Mouse (Mus musculus): ENCODE results near the gene Nrcam. TPM values are rescaled to one million over a fixed set of nuclear protein-coding genes. Genes with fewer than 3 reads are reported as not detected.

Gene Nrcam
- total RNA-seq, 4 experiments from 2014 or later = 422 to 491 (median 453) TPM

- peak in 1 of 2 experiments; percentile 45 for DNase-seq (ENCODE audit: low spot score in 2 of 2)
Measured at GRCm38 (mm10) chr12:44430996-44431395, 102.3 kb downstream of the Nrcam start.

GRCm38 (mm10) chr12:44432727-44433126 is 104.0 kb downstream of the Nrcam start:
- DNase-seq (ENCODE audit: low spot score in 2 of 2) = no peak

DNA sequence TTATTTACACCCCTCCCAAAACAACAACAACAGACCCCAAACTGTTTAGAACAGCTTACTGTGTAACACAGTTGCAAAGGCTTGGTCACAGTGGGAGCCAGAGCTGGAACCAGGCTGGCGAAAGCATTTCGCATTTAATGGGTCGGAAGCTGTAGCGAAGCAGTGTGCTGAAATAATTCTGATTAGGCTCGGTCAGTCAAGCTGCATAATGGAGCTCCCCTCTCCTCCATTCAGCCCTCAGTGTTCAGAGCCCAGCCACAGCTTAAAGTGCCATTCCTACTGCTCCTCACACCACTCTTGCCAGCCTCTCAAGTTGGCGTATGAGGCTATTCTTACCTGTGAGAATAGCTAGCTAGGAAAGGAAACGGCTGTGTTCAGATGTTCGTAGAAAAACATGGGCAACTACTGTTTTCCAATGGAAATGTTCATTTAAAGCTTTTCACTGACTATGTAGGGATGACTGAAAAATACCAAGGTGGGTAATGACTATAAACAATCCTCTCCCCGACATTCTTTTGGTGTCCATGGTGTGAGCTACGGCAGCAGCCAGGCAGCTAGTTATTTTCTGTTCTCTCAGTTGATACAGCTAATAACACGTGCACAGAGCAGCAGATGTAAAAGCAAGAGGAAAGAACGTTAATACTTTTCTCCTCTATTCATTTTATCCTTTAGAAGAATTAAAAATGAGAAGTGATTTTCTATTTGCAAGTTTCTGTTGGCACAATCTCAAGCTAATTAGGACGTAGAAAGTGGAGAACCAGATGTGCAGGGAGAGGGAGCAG is 108.6 kb downstream of the Nrcam start:
- DNase-seq (ENCODE audit: low spot score in 2 of 2) = no peak

DNA sequence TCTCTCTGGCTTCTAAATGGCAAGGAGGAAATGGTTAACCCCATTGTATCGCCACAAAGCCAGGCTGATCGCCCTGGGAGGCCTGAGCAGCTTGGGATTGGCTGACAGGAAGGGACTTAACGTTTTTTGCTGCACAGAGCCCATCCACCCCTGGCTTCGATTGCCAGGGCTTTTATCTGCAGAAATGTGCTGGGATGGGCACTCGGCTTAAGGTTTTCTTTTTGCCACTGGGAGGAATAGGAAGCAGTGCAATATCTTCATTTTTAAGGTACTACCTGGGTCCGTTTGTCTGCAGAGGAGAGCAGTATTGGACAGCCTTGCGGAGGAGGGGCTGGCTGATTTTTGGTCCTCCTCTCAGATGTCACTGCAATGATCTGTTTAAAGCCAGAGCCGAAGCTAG is 110.2 kb downstream of the Nrcam start:
- DNase-seq (ENCODE audit: low spot score in 2 of 2) = no peak

- DNase-seq (ENCODE audit: low spot score in 2 of 2) = no peak
Measured at GRCm38 (mm10) chr12:44440230-44440629, 111.5 kb downstream of the Nrcam start.

- no peak for DNase-seq (ENCODE audit: low spot score in 2 of 2)
Measured at GRCm38 (mm10) chr12:44450930-44451329, 122.2 kb downstream of the Nrcam start.

DNA sequence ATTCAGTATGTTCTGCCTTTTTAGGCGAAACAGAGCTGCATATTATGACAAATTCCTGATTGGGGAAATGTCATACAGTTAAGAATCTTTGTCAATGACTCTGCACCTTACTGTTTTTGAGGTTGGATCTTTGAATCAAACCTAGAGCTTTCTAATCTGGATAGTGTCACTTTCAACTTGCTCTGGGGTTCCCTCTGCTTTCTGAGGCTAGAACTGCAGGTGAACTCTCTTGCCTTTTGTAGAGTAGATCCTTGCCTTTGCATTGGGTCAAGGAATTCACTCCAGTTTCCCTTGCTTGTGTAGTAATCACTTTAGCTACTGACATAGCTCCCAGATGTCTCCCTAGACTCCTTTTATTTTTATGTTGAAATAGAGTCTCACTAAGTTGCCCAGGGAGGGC is 123.1 kb downstream of the Nrcam start:
- DNase-seq (ENCODE audit: low spot score in 2 of 2) = no peak

- no peak for DNase-seq (ENCODE audit: low spot score in 2 of 2)
Measured at GRCm38 (mm10) chr12:44453791-44454190, 125.1 kb downstream of the Nrcam start.

- no peak for DNase-seq (ENCODE audit: low spot score in 2 of 2)
Measured at GRCm38 (mm10) chr12:44457961-44458360, 129.3 kb downstream of the Nrcam start.

DNA sequence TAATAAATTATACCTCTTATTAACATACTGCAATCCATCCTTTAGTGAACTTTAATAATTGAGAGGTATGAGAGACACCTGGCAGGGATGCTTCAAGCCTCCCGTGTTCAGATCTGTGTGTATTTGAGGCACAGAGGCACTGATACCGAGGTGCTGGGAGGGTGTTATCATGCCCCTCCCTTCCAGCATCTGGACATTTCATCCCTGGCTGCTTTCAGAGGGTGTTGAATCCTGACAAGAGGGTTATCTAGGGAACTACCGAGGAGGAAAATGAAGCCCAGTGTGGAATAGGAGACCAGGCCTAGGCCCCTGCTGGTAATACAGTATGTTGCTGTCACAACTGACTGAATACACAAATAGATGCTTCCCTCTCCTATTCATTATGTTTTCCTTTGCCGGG is 133.8 kb downstream of the Nrcam start:
- no peak for DNase-seq (ENCODE audit: low spot score in 2 of 2)

- no peak for DNase-seq (ENCODE audit: low spot score in 2 of 2)
Measured at GRCm38 (mm10) chr12:44462976-44463375, 134.3 kb downstream of the Nrcam start.

DNA sequence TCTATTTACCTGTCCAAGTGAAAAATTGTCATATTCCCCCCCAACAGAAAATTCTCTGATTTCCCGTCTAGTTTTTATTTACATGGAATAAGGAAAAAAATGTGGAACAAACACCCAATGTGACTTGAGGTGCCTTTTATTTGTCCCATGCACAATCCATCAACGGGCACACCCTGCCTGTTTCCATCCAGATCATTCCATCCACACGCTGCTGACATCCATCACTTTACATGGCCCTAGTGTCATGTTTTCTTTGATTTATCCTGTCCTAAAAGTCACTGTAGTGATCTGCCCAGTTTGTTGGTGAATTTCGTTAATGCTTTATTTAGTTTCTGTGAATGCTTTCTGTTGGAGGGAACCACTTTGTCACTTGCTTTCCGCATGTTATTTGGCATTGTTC is 142.4 kb downstream of the Nrcam start:
- DNase-seq (ENCODE audit: low spot score in 2 of 2) = no peak

DNA sequence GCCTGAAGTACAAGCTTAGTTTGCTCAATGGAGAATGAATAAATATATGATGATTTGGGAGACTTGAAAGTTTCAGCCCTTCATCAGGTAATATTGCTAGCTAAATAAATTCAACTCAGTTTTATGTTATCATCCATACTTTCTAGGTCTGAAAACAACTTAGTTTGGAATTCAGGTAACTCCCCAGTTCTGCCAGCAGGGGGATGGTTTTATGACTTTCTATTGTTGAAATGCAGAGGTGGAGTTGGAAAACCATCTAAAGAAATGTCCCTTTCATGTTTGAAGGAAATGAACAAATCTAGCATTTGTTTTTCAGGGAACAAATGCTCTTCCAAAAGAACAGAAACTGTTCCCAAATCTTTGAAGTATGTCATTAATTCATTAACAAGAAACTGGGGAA is 146.7 kb downstream of the Nrcam start:
- DNase-seq (ENCODE audit: low spot score in 2 of 2) = no peak

GRCm38 (mm10) chr12:44479260-44480030 is 150.8 kb downstream of the Nrcam start:
- no peak for DNase-seq (ENCODE audit: low spot score in 2 of 2)

DNA sequence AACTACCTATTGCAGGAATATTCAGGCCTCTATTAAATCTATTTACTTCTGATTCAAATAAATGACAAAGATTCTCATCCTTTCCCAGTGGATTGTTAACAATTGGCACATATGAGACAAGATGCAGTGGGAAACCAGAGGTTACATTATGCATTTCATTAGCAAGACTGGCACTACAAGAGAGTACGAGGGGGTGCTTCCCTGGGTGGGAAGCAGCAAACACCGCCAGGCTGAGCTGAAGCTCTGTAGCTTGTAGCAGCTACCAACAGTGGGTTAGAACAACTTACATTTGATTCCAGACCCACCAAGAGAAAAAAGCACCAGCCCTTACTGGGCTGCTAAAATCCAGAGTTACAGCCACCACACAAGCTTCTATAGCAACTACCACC is 151.3 kb downstream of the Nrcam start:
- DNase-seq (ENCODE audit: low spot score in 2 of 2) = no peak

- no peak for DNase-seq (ENCODE audit: low spot score in 2 of 2)
Measured at GRCm38 (mm10) chr12:44481415-44481814, 152.7 kb downstream of the Nrcam start.

DNA sequence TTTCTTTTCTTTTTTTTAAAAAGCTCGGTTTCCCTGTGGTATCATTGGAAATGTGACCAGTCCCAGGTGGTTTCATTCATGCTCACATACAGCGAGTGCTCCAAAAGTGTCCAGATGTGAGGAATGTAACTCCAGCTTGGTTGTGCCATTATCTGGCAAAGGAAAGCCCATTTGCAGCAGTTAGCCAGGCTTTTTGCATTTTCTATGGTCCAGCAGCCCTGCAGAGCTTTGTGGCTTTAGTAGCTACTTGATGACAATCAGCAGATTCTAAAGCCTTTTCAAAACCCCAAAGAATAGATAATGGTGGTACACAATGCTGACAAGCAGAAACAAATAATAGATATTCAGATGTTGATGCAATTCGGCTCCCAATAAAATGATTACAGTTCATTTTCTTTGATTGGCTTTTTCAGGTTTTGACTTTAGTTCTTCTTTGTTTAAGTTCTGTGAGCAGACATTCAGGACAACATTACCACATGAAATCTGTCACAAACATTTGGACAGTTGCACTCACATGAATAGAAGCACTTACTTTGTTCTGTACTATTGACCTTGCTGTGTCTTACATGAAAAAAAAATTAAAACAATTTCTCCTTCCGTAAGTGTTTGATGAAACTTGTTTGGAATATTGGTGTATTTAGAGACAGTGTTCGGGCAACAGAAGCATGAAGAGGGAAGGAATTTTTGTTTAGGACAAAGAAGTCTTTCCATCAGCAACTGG is 164.2 kb downstream of the Nrcam start:
- no peak for DNase-seq (ENCODE audit: low spot score in 2 of 2)

DNA sequence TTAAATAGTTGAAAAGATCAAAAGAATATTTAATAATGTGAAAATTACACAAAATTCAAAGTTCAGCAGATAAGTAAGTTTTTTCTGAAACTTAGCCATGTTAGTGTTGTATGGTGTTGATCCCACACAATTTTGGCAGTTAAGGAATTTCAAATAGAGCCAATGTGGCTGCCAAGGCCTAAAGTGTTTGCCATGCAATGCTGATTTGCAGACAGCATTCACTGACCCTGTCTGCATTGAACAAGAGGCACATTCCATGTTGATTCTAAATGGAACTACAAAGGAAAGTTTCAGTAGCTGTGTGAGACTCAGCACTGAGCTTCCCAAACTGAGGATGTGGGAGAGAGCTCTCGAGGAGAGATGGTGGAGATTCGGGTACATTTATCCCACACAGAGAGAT is 169.1 kb downstream of the Nrcam start:
- no peak for DNase-seq (ENCODE audit: low spot score in 2 of 2)

GRCm38 (mm10) chr12:44498872-44499271 is 170.2 kb downstream of the Nrcam start:
- peak in 1 of 2 experiments; percentile 20 for DNase-seq (ENCODE audit: low spot score in 2 of 2)

DNA sequence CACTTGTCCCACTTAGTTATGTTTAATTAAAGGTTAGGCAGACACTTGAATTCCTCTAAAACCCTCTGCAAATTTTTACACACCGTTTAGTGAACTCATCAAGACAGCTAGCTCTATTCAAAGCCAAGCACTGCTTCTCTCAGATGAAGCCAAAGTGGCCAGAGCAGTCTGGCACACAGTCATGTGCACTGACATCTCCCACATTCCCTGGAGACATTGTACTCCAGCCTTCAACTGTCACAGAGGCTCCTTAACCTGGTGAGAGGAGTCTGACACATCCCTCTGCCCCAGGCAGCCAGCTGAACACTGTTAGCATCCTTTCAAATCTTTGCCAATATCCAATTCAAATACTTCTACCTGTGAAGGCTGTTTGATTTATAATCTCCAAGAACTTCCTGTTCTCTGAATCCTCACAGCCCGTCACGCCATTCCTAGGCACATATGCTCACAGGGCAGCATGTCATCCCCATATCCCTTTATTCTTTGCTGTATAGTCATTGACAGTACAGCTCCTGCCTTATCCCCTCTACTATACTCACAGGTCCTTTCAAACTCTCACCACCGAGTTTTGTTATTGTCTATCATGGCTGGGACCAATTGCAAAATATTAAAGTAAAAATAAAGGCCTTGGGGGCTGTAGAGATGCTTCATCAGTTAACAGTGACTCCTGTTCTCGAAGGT is 173.3 kb downstream of the Nrcam start:
- DNase-seq (ENCODE audit: low spot score in 2 of 2) = no peak

DNA sequence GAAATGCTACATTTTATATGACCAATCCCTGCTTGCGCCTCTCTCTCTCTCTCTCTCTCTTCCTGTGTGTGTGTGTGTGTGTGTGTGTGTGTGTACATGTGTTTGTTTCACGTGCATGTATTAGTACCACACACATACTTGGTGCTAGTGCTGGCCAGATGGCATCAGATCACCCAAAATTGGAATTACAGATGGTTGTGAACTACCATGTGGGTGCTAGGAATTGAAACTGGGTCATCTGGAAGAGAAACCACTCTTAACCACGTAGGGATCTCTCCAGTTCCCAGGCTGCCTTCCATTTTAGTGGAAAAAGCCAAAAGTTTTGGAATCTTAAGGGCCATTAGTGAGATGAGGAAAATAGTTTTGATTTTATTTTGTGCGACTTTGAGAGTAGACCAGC is 175.1 kb downstream of the Nrcam start:
- DNase-seq (ENCODE audit: low spot score in 2 of 2) = peak in 1 of 2 experiments; percentile 23

- DNase-seq (ENCODE audit: low spot score in 2 of 2) = no peak
Measured at GRCm38 (mm10) chr12:44508635-44509034, 179.9 kb downstream of the Nrcam start.

All from left cerebral cortex, adult 8-10 months (tissue).